Mouse (Mus musculus): ENCODE results near the gene Anapc1.

Anapc1 gene

GRCm38 (mm10) chr2:128566304-128567147, 120.7 kb downstream of the Anapc1 start:
- DNase-seq (ENCODE audit: low read depth, low spot score), result no peak

GRCm38 (mm10) chr2:128565904-128566303, 121.3 kb downstream of the Anapc1 start:
- no peak for DNase-seq (ENCODE audit: low read depth, low spot score)

GRCm38 (mm10) chr2:128564195-128564594, 123.0 kb downstream of the Anapc1 start:
- DNase-seq (ENCODE audit: low read depth, low spot score), result no peak
